Mouse (Mus musculus) stomach, embryonic 14.5 days (tissue): ENCODE data around the gene Stip1. TPM values are rescaled to one million over a fixed set of nuclear protein-coding genes. Genes with fewer than 3 reads are reported as not detected.

ENCODE experiments used
- ATAC-seq: fragments of 200-750 bp; cut with Nextera tagmentation; 2 replicates; pipeline ENCODE4 v1.8.0; 2017; ENCODE audit warnings: low read depth, moderate TSS enrichment; ENCODE audit not compliant: insufficient number of reproducible peaks, insufficient read depth, low FRiP score
- H3K27ac ChIP-seq: fragments of 300-500 bp; sonication (generic); 2 replicates; pipeline ENCODE4 v1.5.1; 2014; ENCODE audit warnings: mild to moderate bottlenecking, low read length, moderate library complexity, mixed read lengths
- H3K27me3 ChIP-seq: fragments of 300-500 bp; sonication (generic); 2 replicates; pipeline ENCODE4 v1.6.1; 2014; ENCODE audit warnings: low read length, control low read depth, mixed read lengths; ENCODE audit not compliant: control insufficient read depth, insufficient read depth
- H3K36me3 ChIP-seq: fragments of 300-500 bp; sonication (generic); 2 replicates; pipeline ENCODE4 v1.6.1; 2014; ENCODE audit warnings: mild to moderate bottlenecking, control low read depth, low read length, moderate library complexity, mixed read lengths; ENCODE audit not compliant: control insufficient read depth, insufficient read depth
- H3K4me1 ChIP-seq: fragments of 300-500 bp; sonication (generic); 2 replicates; pipeline ENCODE4 v1.6.1; 2014; ENCODE audit warnings: low read length, control low read depth, mixed read lengths; ENCODE audit not compliant: control insufficient read depth, insufficient read depth
- H3K4me2 ChIP-seq: fragments of 300-500 bp; sonication (generic); replicated peaks from 2 replicates; pipeline ENCODE4 v1.6.1; 2014; ENCODE audit warnings: low read depth, low read length, control low read depth
- H3K4me3 ChIP-seq: fragments of 300-500 bp; sonication (generic); 2 replicates; pipeline ENCODE4 v1.5.1; 2014; ENCODE audit warnings: low read depth, low read length, control low read depth
- H3K9ac ChIP-seq: fragments of 300-500 bp; sonication (generic); replicated peaks from 2 replicates; pipeline ENCODE4 v1.6.1; 2014; ENCODE audit warnings: low read depth, mild to moderate bottlenecking, control low read depth, low read length, moderate library complexity, mixed read lengths
- H3K9me3 ChIP-seq: fragments of 300-500 bp; sonication (generic); 2 replicates; pipeline ENCODE4 v1.6.1; 2016; ENCODE audit warnings: low read depth, low read length, control low read depth; ENCODE audit not compliant: control insufficient read depth
- WGBS: fragments of 180-500 bp; shearing (Covaris S2); extraction: QIAGEN DNeasy Blood & Tissue Kit; methylation state at CpG from one replicate; pipeline ENCODE4 v1.1.7; 2014; 5-methylcytosine and 5-hydroxymethylcytosine counted together
- polyA plus RNA-seq: library from polyadenylated mRNA; unstranded; fragments of >200 nt; fragmentation: Nextera tagmentation; extraction: Ambion mirVana; gene quantifications from 2 replicates; pipeline ENCODE4 v1.2.1, GENCODE M21; 2014

The Stip1 gene
- polyA plus RNA-seq = 201 and 210 TPM in 2 replicates

DNA sequence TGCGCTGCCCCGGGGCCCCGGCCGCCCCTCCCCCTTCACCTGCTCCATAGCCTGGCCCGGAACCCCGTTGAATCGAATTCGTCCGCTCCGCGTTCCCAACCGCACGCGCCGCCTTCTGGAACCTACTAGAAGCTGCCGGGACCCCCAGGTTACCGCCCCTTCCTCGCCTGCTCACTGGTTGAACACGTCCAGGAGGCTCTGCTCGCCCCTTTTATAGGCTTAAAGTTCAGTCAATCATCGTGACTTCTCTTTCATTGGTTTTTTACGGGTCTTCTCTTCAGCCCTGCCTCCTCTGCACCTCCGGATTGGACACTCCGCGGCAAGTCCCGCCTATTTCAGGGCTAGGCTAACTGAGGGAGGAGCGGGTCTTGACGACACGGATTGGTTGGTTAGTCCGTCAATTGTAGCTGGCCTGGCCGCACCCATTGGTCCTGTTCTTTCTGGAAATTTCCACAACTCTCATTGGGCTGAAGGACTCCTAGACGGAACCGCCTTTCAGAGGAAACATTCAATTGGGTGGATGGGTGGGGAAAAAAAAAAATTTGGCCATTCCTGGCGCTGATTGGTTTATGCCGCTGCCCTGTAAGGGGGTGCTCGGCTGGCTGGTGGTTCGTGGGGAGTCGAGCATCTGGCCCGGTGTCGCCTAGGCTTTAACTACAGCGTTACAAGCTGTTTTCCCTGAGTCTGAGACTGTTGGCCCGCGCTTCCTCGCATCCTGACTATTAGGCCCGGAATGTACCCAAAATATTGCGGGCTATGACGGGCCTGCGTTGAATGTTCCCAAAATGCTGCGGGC lies at the start of gene Stip1:
TSS of gene Stip1 (minus strand) at position 127 of the 796 bp plus-strand sequence.
- Histone ChIP-seq H3K27me3 (no peaks in the 10 kb centered on the region), H3K27ac (peak within 1 kb of the TSS; percentile 95), H3K4me1 (peaks cover 10% of the 10 kb centered on the region; the same call in 1 of the 2 replicates), H3K36me3 (peaks cover 5% of the 10 kb centered on the region), H3K4me3 (peak within 1 kb of the TSS; percentile 87), H3K9ac (peak within 1 kb of the TSS; percentile 87), H3K9me3 (no peaks in the 10 kb centered on the region), H3K4me2 (peak within 1 kb of the TSS; percentile 84)
- ATAC-seq = peak; percentile 99
- WGBS = under 1% methylated on average over 49 of the region's 49 CpGs

DNA sequence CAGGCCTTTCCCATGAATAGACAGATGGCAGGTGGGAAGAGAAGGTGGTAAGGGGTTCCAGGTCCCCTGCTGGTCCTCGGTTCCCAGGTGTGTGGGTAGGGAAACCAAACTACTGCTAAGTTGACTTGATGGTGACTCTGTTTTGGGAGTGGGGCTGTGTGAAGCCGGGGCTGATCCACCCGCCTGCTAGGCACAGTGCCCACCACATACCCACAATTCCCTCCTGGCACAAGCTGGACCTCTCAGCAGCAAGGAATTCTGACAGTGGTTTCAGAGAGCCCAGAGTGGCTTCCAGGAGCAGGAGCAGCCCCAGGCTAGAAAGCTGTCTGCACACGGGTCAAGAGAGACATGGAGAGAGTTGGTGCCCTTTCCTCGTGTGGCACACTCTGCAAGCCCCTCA lies 49.3 kb upstream of the Stip1 start:
- WGBS = 71% methylated on average over 5 of the region's 5 CpGs
- no peak overlapping the region for H3K9ac ChIP-seq
- no peak for ATAC-seq
- 0 out of 2 replicates have a peak, but pooled peaks cover 8% of the 10 kb centered on the region for H3K4me1 ChIP-seq
- no peaks in the 10 kb centered on the region for H3K36me3 ChIP-seq
- H3K27me3 ChIP-seq = no peaks in the 10 kb centered on the region
- no peak overlapping the region for H3K4me2 ChIP-seq
- H3K4me3 ChIP-seq = no peak overlapping the region
- no peak overlapping the region for H3K27ac ChIP-seq
- H3K9me3 ChIP-seq = no peaks in the 10 kb centered on the region

DNA sequence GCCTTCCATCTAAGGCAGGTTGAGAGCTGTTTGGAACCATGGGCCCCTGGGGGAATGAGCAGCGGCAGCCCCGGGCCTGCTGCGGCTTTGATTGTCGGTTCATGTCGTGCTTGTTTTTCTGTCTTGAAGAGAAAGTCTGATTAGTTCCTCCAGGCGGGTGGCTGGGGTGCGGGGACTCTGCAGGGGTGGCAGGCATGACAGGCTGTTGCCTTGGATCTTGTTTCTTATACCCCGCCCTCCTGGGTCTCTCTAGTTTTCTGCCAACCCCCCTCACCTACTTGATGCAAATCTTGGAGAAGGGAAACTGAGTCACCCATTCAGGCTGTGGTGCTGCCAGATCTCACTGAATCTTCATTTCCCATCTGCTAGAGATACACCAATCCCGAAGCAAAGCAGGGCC lies 48.8 kb upstream of the Stip1 start:
- H3K27ac ChIP-seq = no peak overlapping the region
- no peak overlapping the region for H3K4me3 ChIP-seq
- H3K9ac ChIP-seq = no peak overlapping the region
- peaks cover 11% of the 10 kb centered on the region; the same call in 1 of the 2 replicates for H3K4me1 ChIP-seq
- WGBS = 34% methylated on average over 9 of the region's 9 CpGs
- H3K36me3 ChIP-seq = no peaks in the 10 kb centered on the region
- no peaks in the 10 kb centered on the region for H3K27me3 ChIP-seq
- no peaks in the 10 kb centered on the region for H3K9me3 ChIP-seq
- no peak overlapping the region for H3K4me2 ChIP-seq
- ATAC-seq = no peak

DNA sequence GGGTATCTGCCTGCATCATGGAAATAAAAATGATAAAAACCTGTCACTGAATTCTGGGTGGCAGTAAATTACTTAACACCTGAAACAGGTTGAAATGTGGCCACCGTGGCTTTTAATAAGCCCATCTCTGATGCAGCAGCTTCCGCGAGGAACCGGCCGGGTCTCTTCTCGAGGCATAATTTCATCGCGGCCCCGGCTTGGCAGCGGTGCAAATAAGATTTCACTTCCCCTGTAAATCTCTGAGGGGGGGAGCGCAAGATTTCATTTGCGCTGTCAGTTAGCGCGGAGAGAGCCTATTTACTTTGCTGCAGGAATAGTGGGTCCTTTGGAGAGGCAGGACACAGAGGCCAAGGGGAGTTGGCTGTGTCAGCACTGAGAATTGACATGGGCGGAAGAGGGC lies 45.0 kb upstream of the Stip1 start:
- peaks cover 9% of the 10 kb centered on the region; the same call in 1 of the 2 replicates for H3K4me1 ChIP-seq
- no peaks in the 10 kb centered on the region for H3K9me3 ChIP-seq
- no peak overlapping the region for H3K4me2 ChIP-seq
- no peak overlapping the region for H3K27ac ChIP-seq
- 67% methylated on average over 15 of the region's 15 CpGs for WGBS
- H3K4me3 ChIP-seq = no peak overlapping the region
- no peaks in the 10 kb centered on the region for H3K36me3 ChIP-seq
- no peak overlapping the region for H3K9ac ChIP-seq
- no peaks in the 10 kb centered on the region for H3K27me3 ChIP-seq
- ATAC-seq = no peak

DNA sequence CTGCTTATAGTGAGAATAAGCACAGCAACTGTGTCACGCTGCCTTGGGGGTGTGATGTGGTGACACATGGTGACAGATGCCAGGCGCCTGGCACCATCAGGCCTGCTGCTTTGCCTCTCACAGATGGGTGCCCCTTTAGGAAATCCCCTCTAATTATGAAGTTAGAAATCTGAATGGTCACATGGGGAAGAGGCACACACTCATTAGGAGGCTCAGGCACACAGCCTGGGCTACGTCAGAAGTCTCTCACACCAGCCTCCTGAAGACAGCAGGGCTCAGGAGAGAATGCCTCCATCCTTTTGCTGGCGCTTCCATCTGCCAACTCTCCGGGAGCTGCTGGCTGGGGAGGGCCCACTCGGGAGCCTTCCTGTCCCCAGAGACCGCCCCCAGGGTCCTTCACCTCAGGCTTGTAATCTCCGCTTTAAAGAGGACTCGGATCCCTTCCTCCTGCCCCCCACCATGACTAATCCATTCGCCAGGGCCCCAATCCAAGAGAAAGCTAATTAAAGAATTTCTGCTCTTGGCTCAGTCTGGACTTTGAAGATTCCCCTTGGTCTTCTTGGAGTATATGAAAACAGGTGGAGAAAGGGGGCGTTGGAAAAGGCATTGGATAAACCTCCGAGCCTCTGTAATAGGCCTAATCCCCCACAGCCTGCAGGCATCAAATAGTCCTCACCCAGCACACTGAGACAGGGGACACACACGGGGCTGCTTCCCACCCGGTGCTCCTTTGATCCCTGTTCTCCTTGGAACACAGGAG lies 43.4 kb upstream of the Stip1 start:
- Histone ChIP-seq H3K27me3 (no peaks in the 10 kb centered on the region), H3K4me1 (peaks cover 9% of the 10 kb centered on the region; the same call in 1 of the 2 replicates), H3K27ac (no peak overlapping the region), H3K9me3 (no peaks in the 10 kb centered on the region), H3K36me3 (no peaks in the 10 kb centered on the region), H3K4me3 (no peak overlapping the region), H3K9ac (no peak overlapping the region), H3K4me2 (no peak overlapping the region)
- WGBS = 46% methylated on average over 14 of the region's 14 CpGs
- no peak for ATAC-seq

DNA sequence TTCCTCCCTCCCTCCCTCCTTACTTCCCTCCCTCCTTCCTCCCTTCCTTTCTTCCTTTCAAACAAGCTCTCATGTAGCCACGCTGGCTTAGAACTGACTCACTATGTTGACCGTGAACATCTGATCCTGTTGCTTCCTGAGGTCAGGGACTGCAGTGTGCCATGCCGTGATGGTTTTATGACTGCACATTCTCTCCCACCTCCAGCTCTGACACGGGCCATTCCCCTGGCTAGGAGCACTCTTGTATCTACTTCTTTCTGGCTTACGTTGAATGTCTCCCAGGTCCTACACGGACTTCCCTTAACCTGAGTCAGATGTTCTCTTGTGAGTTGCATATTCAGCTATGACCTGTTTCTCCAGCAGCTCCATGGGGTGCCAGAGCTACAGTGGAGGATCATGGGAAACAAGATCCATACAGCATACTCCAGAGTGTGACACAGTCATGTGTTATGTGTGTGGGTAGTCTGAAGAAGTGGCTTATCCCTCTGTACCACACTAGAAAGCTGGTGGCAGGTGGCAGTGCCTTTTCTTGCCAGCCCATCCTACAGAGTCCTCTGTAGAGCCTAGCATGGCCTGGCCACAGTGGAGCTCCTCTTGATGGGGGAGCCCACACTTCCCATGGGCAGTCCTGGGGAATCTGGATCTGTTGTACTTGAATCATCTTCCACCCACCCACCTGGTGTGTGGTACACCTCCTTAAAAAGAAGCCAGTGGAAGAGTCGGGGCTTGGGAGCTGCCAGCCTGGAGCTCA lies 41.9 kb upstream of the Stip1 start:
- no peak for ATAC-seq
- WGBS = 78% methylated on average over 7 of the region's 7 CpGs
- no peaks in the 10 kb centered on the region for H3K36me3 ChIP-seq

DNA sequence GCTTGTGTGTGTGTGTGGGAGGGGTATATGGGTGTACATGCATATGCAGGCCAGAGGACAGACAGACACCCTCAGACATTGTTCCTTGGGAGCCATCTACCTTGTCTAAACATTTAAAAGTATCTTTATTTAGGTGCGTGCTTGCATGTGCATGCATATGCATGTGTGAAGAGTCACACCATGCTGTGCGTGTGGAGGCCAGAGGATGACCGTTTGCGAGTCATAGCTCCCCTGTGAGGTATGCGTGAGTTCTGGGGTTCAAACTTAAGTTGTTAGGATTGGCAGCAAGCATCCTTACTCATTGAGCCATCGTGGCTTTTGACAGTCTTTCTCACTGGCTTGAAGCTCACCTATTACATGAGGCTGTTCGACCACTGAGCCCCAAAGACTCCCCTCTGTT lies 38.5 kb upstream of the Stip1 start:
- no peak for ATAC-seq
- H3K9ac ChIP-seq = no peak overlapping the region
- no peaks in the 10 kb centered on the region for H3K9me3 ChIP-seq
- H3K27ac ChIP-seq = no peak overlapping the region
- no peaks in the 10 kb centered on the region for H3K36me3 ChIP-seq
- H3K27me3 ChIP-seq = no peaks in the 10 kb centered on the region
- no peak overlapping the region for H3K4me2 ChIP-seq
- H3K4me3 ChIP-seq = no peak overlapping the region
- 84% methylated on average over 7 of the region's 7 CpGs for WGBS
- peaks cover 3% of the 10 kb centered on the region; the same call in 1 of the 2 replicates for H3K4me1 ChIP-seq

More for the DNA sequence above, 41.9 kb upstream of the Stip1 start:
- Histone ChIP-seq H3K4me2 (no peak overlapping the region), H3K9me3 (no peaks in the 10 kb centered on the region), H3K27me3 (no peaks in the 10 kb centered on the region), H3K27ac (no peak overlapping the region), H3K4me3 (no peak overlapping the region), H3K9ac (no peak overlapping the region), H3K4me1 (peaks cover 9% of the 10 kb centered on the region; the same call in 1 of the 2 replicates)

DNA sequence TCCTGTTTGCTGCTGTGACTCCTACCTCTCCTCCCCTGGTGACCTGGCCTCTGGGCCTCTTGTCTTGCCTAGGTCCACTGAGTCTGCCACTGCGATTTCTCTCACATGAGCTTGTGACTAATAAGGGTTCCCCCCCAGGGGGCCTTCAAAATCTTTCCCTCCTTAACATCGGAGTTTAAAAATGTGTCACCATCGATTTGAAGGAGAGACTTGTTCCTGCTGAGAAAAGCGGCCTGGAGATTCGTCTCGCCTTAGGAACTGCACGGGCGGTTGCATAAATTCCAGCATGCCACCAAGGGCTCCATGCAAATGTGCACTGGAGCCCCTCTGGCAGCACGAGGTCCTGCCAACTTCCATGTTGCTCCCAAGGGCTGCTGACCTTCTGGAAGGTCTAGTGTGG lies 37.9 kb upstream of the Stip1 start:
- Histone ChIP-seq H3K4me3 (no peak overlapping the region), H3K4me2 (no peak overlapping the region), H3K9me3 (no peaks in the 10 kb centered on the region), H3K27ac (no peak overlapping the region), H3K4me1 (no peaks in the 10 kb centered on the region), H3K36me3 (no peaks in the 10 kb centered on the region), H3K27me3 (no peaks in the 10 kb centered on the region), H3K9ac (no peak overlapping the region)
- WGBS = 71% methylated on average over 9 of the region's 9 CpGs
- no peak for ATAC-seq
